Mouse (Mus musculus) brown adipose tissue, adult 24 weeks (tissue): Measurements from ENCODE around the gene Dnajb3. TPM values are rescaled to one million over a fixed set of nuclear protein-coding genes. Genes with fewer than 3 reads are reported as not detected.

Source experiments
- polyA plus RNA-seq: library from polyadenylated mRNA; stranded (reverse); fragments of >200 nt; gene quantifications from 2 replicates; pipeline ENCODE4 v1.2.4, GENCODE M21; 2012; ENCODE audit not compliant: missing spikeins, insufficient read depth, insufficient read length

Gene Dnajb3
- polyA plus RNA-seq, 1 experiment, result 5.0 TPM

Other genes with a start within 250 kb of the Dnajb3 start
- 13.1 and 16.1 TPM in 2 replicates for gene Usp40, start 197.2 kb downstream of the Dnajb3 start, polyA plus RNA-seq
- not detected in 2 replicates for gene Ugt1a10, start 150.4 kb downstream of the Dnajb3 start, polyA plus RNA-seq
- not detected in 2 replicates for gene Ugt1a9, start 135.0 kb downstream of the Dnajb3 start, polyA plus RNA-seq
- not detected in 2 replicates for gene Ugt1a8, start 118.0 kb downstream of the Dnajb3 start, polyA plus RNA-seq
- gene Ugt1a7c, start 110.7 kb downstream of the Dnajb3 start, polyA plus RNA-seq, result 1.5 and 2.2 TPM in 2 replicates
- 5.0 and 5.9 TPM in 2 replicates for gene Ugt1a6b, start 102.5 kb downstream of the Dnajb3 start, polyA plus RNA-seq
- gene Ugt1a6a, start 71.0 kb downstream of the Dnajb3 start, polyA plus RNA-seq, result 5.6 and 6.1 TPM in 2 replicates
- gene Ugt1a5, start 39.8 kb downstream of the Dnajb3 start, polyA plus RNA-seq, result 1.5 TPM in 1 of 2 replicates, not detected in the other
- not detected in 2 replicates for gene Ugt1a2, start 5.2 kb downstream of the Dnajb3 start, polyA plus RNA-seq
- gene Ugt1a1, start 6.2 kb upstream of the Dnajb3 start, polyA plus RNA-seq, result 0.95 TPM in 1 of 2 replicates, not detected in the other
- gene Mroh2a, start 21.2 kb upstream of the Dnajb3 start, polyA plus RNA-seq, result not detected in 2 replicates
- gene Hjurp, start 71.9 kb upstream of the Dnajb3 start, polyA plus RNA-seq, result 10.3 and 11.1 TPM in 2 replicates
- not detected in 2 replicates for gene Trpm8, start 71.9 kb upstream of the Dnajb3 start, polyA plus RNA-seq
- gene Spp2, start 201.2 kb upstream of the Dnajb3 start, polyA plus RNA-seq, result not detected in 2 replicates